Mouse (Mus musculus) testis, adult 10 weeks (tissue): Measurements from ENCODE around the gene Olfr978. TPM values are rescaled to one million over a fixed set of nuclear protein-coding genes. Genes with fewer than 3 reads are reported as not detected.

Experiments used
- polyA plus RNA-seq: library from polyadenylated mRNA; stranded (reverse); fragments of 350-450 nt; fragmentation: Illumina TruSeq; extraction: RNeasy Lipid Tissue Mini Kit (QIAGEN cat#74804); gene quantifications from one replicate; pipeline ENCODE4 v1.2.3, GENCODE M21; 2014; ENCODE audit warnings: low read depth, low replicate concordance

Gene Olfr978
- not detected for polyA plus RNA-seq

GRCm38 (mm10) chr9:39991813-39992212 lies at the start of gene Olfr978:
Gene Olfr978 (plus strand): TSS chr9:39992113.

GRCm38 (mm10) chr9:39951946-39952345 lies 40.0 kb upstream of the Olfr978 start, which contains the start of gene Olfr975:
Gene Olfr975 (minus strand): TSS chr9:39952046.

GRCm38 (mm10) chr9:39961033-39961432 lies 30.9 kb upstream of the Olfr978 start, which contains the start of gene Olfr976:
Gene Olfr976 (minus strand): TSS chr9:39961133.

GRCm38 (mm10) chr9:40003365-40003764 lies 11.5 kb downstream of the Olfr978 start, which contains the start of gene Olfr979:
Gene Olfr979 (minus strand): TSS chr9:40003465.

GRCm38 (mm10) chr9:40009482-40009881 lies 17.6 kb downstream of the Olfr978 start, which contains the start of gene Olfr980:
Gene Olfr980 (minus strand): TSS chr9:40009582.

GRCm38 (mm10) chr9:40021164-40021563 lies 29.3 kb downstream of the Olfr978 start, which contains the start of gene Olfr981:
Gene Olfr981 (plus strand): TSS chr9:40021464.

Other genes starting within 250 kb of the Olfr978 start
- gene Olfr967, start 245.9 kb upstream of the Olfr978 start, polyA plus RNA-seq = not detected
- not detected for gene Olfr968, start 208.9 kb upstream of the Olfr978 start, polyA plus RNA-seq
- not detected for gene Olfr969, start 201.2 kb upstream of the Olfr978 start, polyA plus RNA-seq
- gene Olfr970, start 183.3 kb upstream of the Olfr978 start, polyA plus RNA-seq = not detected
- not detected for gene Olfr971, start 155.2 kb upstream of the Olfr978 start, polyA plus RNA-seq
- gene Olfr972, start 125.7 kb upstream of the Olfr978 start, polyA plus RNA-seq = not detected
- gene Olfr229, start 84.8 kb upstream of the Olfr978 start, polyA plus RNA-seq = not detected
- not detected for gene Olfr974, start 54.6 kb upstream of the Olfr978 start, polyA plus RNA-seq
- 0.29 TPM for gene Olfr975, start 40.1 kb upstream of the Olfr978 start, polyA plus RNA-seq
- 0.43 TPM for gene Olfr976, start 31.0 kb upstream of the Olfr978 start, polyA plus RNA-seq
- 0.21 TPM for gene Olfr979, start 11.4 kb downstream of the Olfr978 start, polyA plus RNA-seq
- 0.39 TPM for gene Olfr980, start 17.5 kb downstream of the Olfr978 start, polyA plus RNA-seq
- 0.04 TPM for gene Olfr981, start 29.4 kb downstream of the Olfr978 start, polyA plus RNA-seq
- 0.03 TPM for gene Olfr982, start 81.7 kb downstream of the Olfr978 start, polyA plus RNA-seq
- gene Olfr983, start 101.5 kb downstream of the Olfr978 start, polyA plus RNA-seq = not detected
- gene Olfr984, start 122.1 kb downstream of the Olfr978 start, polyA plus RNA-seq = not detected
- not detected for gene Olfr985, start 138.1 kb downstream of the Olfr978 start, polyA plus RNA-seq
- 259 TPM for gene Tmem225, start 156.0 kb downstream of the Olfr978 start, polyA plus RNA-seq
- gene Olfr986, start 188.8 kb downstream of the Olfr978 start, polyA plus RNA-seq = 0.06 TPM
- 12.1 TPM for gene Zfp202, start 200.2 kb downstream of the Olfr978 start, polyA plus RNA-seq